Mouse (Mus musculus) olfactory bulb, adult 2 months (tissue): ENCODE measurements around the gene Nbea. TPM values are rescaled to one million over a fixed set of nuclear protein-coding genes. Genes with fewer than 3 reads are reported as not detected.

Experiments
- H3K27ac ChIP-seq: fragments of 200-500 bp; 2 replicates; pipeline ENCODE4 v1.5.1; 2012; ENCODE audit warnings: low read depth, low read length; ENCODE audit not compliant: insufficient read depth
- H3K4me1 ChIP-seq: fragments of 200-500 bp; 2 replicates; pipeline ENCODE4 v1.6.1; 2012; ENCODE audit warnings: low read length; ENCODE audit not compliant: control insufficient read depth, insufficient read depth
- H3K4me3 ChIP-seq: fragments of 200-500 bp; 2 replicates; pipeline ENCODE4 v1.5.1; 2012; ENCODE audit warnings: mild to moderate bottlenecking, low read depth, low read length, moderate library complexity; ENCODE audit not compliant: insufficient read depth
- CTCF ChIP-seq: fragments of 200-500 bp; IDR thresholded peaks from 2 replicates; pipeline ENCODE4 v1.5.1; 2012; ENCODE audit warnings: low read depth, mild to moderate bottlenecking, low read length, moderate library complexity; ENCODE audit not compliant: insufficient read depth
- POLR2A ChIP-seq: fragments of 200-500 bp; IDR thresholded peaks from 2 replicates; pipeline ENCODE4 v1.6.1; 2012; ENCODE audit warnings: mild to moderate bottlenecking, low read depth, low read length, moderate library complexity; ENCODE audit not compliant: insufficient read depth
- WGBS: fragments of 180-500 bp; shearing (Covaris S2); methylation state at CpG from one replicate; pipeline ENCODE4 v1.1.7; 2018; 5-methylcytosine and 5-hydroxymethylcytosine counted together
- polyA plus RNA-seq: library from polyadenylated mRNA; stranded (reverse); fragments of >200 nt; gene quantifications from 2 replicates; pipeline ENCODE4 v1.2.4, GENCODE M21; 2012; ENCODE audit warnings: low replicate concordance; ENCODE audit not compliant: missing spikeins, insufficient read depth, insufficient read length

Gene Nbea
- polyA plus RNA-seq, 1 experiment, result 109 TPM

DNA sequence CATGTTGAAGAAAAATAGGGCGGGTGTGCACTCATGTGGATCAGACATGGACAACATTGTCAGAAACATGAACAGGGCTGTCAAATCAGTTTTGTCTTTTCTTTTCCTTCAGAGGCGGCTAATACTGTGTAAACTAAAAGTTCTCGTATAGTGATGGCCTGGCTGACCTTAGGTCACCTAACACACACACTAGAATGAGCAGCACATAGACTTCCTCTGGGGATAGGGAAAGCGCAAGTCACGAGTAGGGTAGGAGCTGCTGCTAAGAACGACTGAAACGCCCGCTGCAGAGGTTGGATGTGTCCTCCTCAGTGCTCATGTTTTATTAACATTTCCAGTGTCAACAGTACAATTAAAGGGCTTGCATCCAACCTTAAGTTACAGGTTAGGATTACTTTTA lies 453.4 kb downstream of the Nbea start:
- Histone ChIP-seq H3K4me1 (0 out of 2 replicates have a peak, but pooled peaks cover 3% of the 10 kb centered on the region), H3K4me3 (no peak overlapping the region), H3K27ac (no peak overlapping the region)
- WGBS, result 85% methylated on average over 8 of the region's 8 CpGs
- TF ChIP-seq POLR2A, result no peak
- TF ChIP-seq CTCF, result no peak

- WGBS, result 52% methylated on average over 6 of the region's 6 CpGs
- no peak overlapping the region for H3K27ac ChIP-seq
- no peaks in the 10 kb centered on the region for H3K4me1 ChIP-seq
- no peak for TF ChIP-seq POLR2A
- no peak for TF ChIP-seq CTCF
- H3K4me3 ChIP-seq, result no peak overlapping the region
Measured at GRCm38 (mm10) chr3:55714260-55714659, 469.2 kb downstream of the Nbea start.

DNA sequence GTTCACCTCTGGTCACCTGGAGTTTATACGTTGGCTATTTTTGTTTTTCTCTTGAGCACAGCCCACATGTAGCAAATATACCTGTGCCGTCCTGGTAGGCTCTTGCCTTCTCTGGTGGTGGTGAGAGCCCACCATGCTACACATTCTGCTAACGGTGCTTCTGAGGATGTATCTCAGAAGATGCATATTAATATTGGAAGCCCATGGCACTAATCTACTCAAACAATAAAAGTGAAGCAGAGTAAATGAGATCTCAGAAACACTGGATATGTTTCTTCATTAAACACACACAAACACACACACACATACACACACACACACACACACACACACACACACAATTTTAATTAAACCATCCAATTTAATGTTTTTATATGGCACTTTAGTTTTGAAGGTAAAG lies 469.6 kb downstream of the Nbea start:
- Histone ChIP-seq H3K27ac (no peak overlapping the region), H3K4me1 (no peaks in the 10 kb centered on the region), H3K4me3 (no peak overlapping the region)
- WGBS, result 84% methylated on average over 3 of the region's 3 CpGs
- no peak for TF ChIP-seq CTCF
- TF ChIP-seq POLR2A, result no peak

GRCm38 (mm10) chr3:55710300-55710699 lies 473.2 kb downstream of the Nbea start:
- WGBS, result 89% methylated on average over 4 of the region's 4 CpGs
- Histone ChIP-seq H3K4me3 (no peak overlapping the region), H3K4me1 (no peaks in the 10 kb centered on the region), H3K27ac (no peak overlapping the region)
- TF ChIP-seq POLR2A (no peak), CTCF (no peak)

GRCm38 (mm10) chr3:55701632-55702031 lies 481.9 kb downstream of the Nbea start:
- WGBS, result 90% methylated on average over 6 of the region's 6 CpGs
- no peak for TF ChIP-seq CTCF
- TF ChIP-seq POLR2A, result no peak

DNA sequence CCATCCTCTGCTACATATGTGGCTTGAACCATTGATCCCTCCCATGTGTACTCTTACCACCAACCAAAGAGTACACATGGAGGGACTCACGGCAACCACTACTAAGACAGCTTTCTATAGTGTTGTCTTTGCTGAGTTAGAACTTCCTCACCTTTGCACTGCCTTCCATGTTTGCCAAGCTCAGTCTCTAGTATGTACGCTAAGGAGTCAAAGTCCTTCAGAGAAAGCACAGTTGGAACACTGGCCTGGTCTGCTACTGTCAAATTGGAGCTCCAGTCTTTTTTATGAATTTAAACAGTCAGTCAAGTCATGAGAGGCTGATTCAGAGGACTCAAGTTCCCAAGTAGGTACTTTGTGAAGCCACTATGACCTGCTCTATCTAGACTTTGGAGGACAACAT lies 486.3 kb downstream of the Nbea start:
- TF ChIP-seq POLR2A (no peak), CTCF (no peak)
- H3K27ac ChIP-seq, result no peak overlapping the region
- WGBS, result 98% methylated on average over 2 of the region's 2 CpGs

More at GRCm38 (mm10) chr3:55701632-55702031, 481.9 kb downstream of the Nbea start:
- Histone ChIP-seq H3K27ac (no peak overlapping the region), H3K4me3 (no peak overlapping the region), H3K4me1 (peaks cover 3% of the 10 kb centered on the region; the same call in 1 of the 2 replicates)

DNA sequence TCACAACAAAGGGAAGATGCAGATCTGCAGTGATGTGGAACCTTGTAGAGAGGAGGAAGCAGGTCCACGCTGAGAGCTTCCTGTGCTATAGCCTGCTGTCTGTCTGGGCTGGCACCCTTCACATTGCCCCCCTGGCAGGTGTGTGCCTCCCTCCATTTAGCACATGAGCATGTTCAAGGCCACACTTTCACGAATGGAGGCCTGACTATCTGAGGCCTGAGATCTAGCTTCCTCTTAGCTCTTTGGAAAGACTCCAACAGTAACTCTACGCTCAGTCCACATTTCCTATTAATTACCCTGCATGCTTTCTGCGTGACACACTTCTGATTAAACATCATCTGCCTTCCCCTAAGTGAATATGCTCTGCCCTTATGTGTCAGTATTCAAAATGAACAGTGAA lies 490.4 kb downstream of the Nbea start:
- peaks cover 2% of the 10 kb centered on the region; the same call in 1 of the 2 replicates for H3K4me1 ChIP-seq
- H3K4me3 ChIP-seq, result no peak overlapping the region
- TF ChIP-seq CTCF, result no peak
- TF ChIP-seq POLR2A, result no peak
- WGBS, result 55% methylated on average over 4 of the region's 4 CpGs
- H3K27ac ChIP-seq, result no peak overlapping the region

More for the DNA sequence above, 486.3 kb downstream of the Nbea start:
- Histone ChIP-seq H3K4me1 (peaks cover 5% of the 10 kb centered on the region; the same call in 1 of the 2 replicates), H3K4me3 (no peak overlapping the region)

DNA sequence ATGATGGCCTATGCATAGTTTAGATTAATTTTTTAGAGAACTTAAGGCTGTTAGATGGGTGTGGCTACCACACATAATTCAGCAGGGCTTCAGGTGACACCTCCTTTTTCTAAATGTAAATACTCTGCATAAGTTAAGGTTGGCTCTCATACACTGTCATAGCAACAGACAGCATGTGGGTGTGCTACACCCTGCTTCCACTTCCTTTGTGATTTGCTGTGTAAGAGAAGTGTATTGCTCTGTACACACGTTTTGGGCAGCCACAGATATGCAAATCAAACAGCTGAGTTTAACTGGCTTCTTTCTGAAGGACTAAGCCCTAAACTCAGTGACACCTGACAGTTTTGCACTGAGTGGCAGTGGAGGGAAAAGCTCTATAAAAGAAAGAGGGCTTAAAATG lies 495.4 kb downstream of the Nbea start:
- 34% methylated on average over 1 of the region's 1 CpGs for WGBS
- no peak for TF ChIP-seq POLR2A
- no peak for TF ChIP-seq CTCF
- H3K27ac ChIP-seq, result no peak overlapping the region
- peaks cover 10% of the 10 kb centered on the region for H3K4me1 ChIP-seq
- H3K4me3 ChIP-seq, result no peak overlapping the region

GRCm38 (mm10) chr3:55686993-55687392 lies 496.5 kb downstream of the Nbea start:
- no peak overlapping the region for H3K4me3 ChIP-seq
- H3K4me1 ChIP-seq, result peaks cover 8% of the 10 kb centered on the region
- 77% methylated on average over 6 of the region's 6 CpGs for WGBS
- TF ChIP-seq POLR2A, result no peak
- TF ChIP-seq CTCF, result no peak
- H3K27ac ChIP-seq, result no peak overlapping the region

GRCm38 (mm10) chr3:55685627-55686026 lies 497.9 kb downstream of the Nbea start:
- no peak overlapping the region for H3K27ac ChIP-seq
- H3K4me1 ChIP-seq, result peaks cover 8% of the 10 kb centered on the region
- 58% methylated on average over 6 of the region's 6 CpGs for WGBS
- TF ChIP-seq CTCF, result no peak
- TF ChIP-seq POLR2A, result no peak
- H3K4me3 ChIP-seq, result no peak overlapping the region
